Mouse (Mus musculus): ENCODE results near the gene Apba2. TPM values are rescaled to one million over a fixed set of nuclear protein-coding genes. Genes with fewer than 3 reads are reported as not detected.

The Apba2 gene
- polyA plus RNA-seq (2015; fragmentation: Nextera tagmentation; extraction: Ambion mirVana), result 175 and 187 TPM in 2 replicates

GRCm38 (mm10) chr7:64501536-64502270 lies at the start of gene Apba2:
Gene Apba2, plus strand, starts transcription at chr7:64501706.

Other genes with a start within 250 kb of the Apba2 start
- 11.5 and 12.6 TPM in 2 replicates for gene Mtmr10, start 214.1 kb upstream of the Apba2 start, polyA plus RNA-seq (2015; fragmentation: Nextera tagmentation; extraction: Ambion mirVana)
- 5.2 and 5.3 TPM in 2 replicates for gene Fan1, start 127.6 kb upstream of the Apba2 start, polyA plus RNA-seq (2015; fragmentation: Nextera tagmentation; extraction: Ambion mirVana)
- 21.5 and 23.4 TPM in 2 replicates for gene Mphosph10, start 109.4 kb upstream of the Apba2 start, polyA plus RNA-seq (2015; fragmentation: Nextera tagmentation; extraction: Ambion mirVana)
- gene Mcee, start 109.1 kb upstream of the Apba2 start, polyA plus RNA-seq (2015; fragmentation: Nextera tagmentation; extraction: Ambion mirVana), result 68.6 and 85.5 TPM in 2 replicates

Data from neural tube, postnatal 0 days (tissue).